ENCODE assay signal across 8 mouse cellular contexts in the genomic region with DNA sequence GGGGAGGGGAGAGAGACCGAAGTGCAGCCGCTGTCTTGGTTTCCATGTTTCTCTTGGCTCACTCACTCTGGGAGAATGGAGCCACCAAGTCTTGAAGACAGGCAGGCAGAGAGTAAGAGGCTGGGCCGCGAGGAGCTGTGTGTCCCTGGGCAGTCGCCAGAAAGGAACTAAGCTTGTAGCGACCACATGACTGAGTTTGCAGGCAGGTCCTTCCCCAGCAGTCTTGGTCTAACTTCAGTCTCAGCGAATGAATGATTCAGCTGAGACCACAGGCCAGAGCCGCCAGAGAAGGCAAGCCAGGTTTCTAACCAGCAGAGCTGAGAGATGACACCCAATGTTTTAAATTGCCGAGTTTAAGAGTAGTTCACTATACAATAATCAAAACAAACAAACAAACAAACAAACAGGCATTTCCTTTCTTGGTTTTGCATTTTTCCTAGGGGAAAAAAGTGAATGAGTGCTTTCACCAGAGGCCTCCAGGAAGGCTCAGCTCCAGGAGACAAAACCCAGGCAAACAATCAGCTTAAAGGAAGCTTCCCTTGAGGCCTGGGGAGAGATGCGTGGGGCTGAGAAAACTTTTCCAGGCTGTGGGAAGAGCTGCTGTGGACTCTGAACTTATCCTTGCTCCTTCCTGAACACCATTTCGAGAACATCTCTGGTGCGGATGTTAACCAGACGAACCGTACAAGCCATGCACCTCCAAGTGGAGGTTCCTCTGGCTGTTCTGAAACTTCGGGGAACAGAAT.
A peak's percentile ranks its signal among the peaks of the same experiment; 100 is the strongest.
DNase-seq lines count a peak whose midpoint lies in the region; ATAC-seq and TF ChIP-seq lines count a peak whose summit lies in the region.

No protein-coding gene starts in this region.

- no peaks in the 10 kb centered on the region for H3K36me3 ChIP-seq in hindbrain, embryonic 14.5 days (replicated peaks; ENCODE audit: control insufficient read depth, insufficient read depth)
- no peaks in the 10 kb centered on the region for H3K36me3 ChIP-seq in hindbrain, embryonic 11.5 days (ENCODE audit: control insufficient read depth, insufficient read depth, low read length)
- H3K36me3 ChIP-seq in embryonic facial prominence, embryonic 13.5 days, result no peaks in the 10 kb centered on the region
- H3K36me3 ChIP-seq in heart, postnatal 0 days (replicated peaks; ENCODE audit: control insufficient read depth, insufficient read depth, low read length), result no peaks in the 10 kb centered on the region
- H3K36me3 ChIP-seq in limb, embryonic 14.5 days (ENCODE audit: control insufficient read depth, insufficient read depth, low read length), result no peaks in the 10 kb centered on the region
- no peaks in the 10 kb centered on the region for H3K36me3 ChIP-seq in stomach, embryonic 15.5 days

- H3K27ac ChIP-seq in hindbrain, embryonic 14.5 days, result 0 out of 2 replicates have a peak overlapping the region, but pooled peaks have one; percentile 6
- no peak overlapping the region for H3K27ac ChIP-seq in hindbrain, embryonic 11.5 days (ENCODE audit: low read depth, low read length)
- H3K27ac ChIP-seq in embryonic facial prominence, embryonic 13.5 days, result peak overlapping the region; percentile 95
- H3K27ac ChIP-seq in heart, postnatal 0 days (ENCODE audit: low read depth), result peak overlapping the region; percentile 95
- H3K27ac ChIP-seq in limb, embryonic 14.5 days (replicated peaks; ENCODE audit: low read depth, low read length), result peak overlapping the region; percentile 92
- peak overlapping the region; percentile 97 for H3K27ac ChIP-seq in stomach, embryonic 15.5 days

- DNase-seq in hindbrain, embryonic 14.5 days (ENCODE audit: low spot score), result no peak
- DNase-seq in hindbrain, embryonic 11.5 days (ENCODE audit: low spot score), result no peak
- peak; percentile 80 for DNase-seq in 416B (ENCODE audit: low read depth)
- DNase-seq in heart, postnatal 0 days (ENCODE audit: low spot score), result peak; percentile 62
- DNase-seq in limb, embryonic 14.5 days (ENCODE audit: low spot score), result peak; percentile 47

- H3K4me1 ChIP-seq in hindbrain, embryonic 14.5 days (replicated peaks; ENCODE audit: control insufficient read depth, insufficient read depth, low read length), result peaks cover 20% of the 10 kb centered on the region
- H3K4me1 ChIP-seq in hindbrain, embryonic 11.5 days (replicated peaks; ENCODE audit: control insufficient read depth, insufficient read depth, low read length), result peaks cover 5% of the 10 kb centered on the region
- peaks cover 51% of the 10 kb centered on the region for H3K4me1 ChIP-seq in embryonic facial prominence, embryonic 13.5 days
- H3K4me1 ChIP-seq in heart, postnatal 0 days (ENCODE audit: control insufficient read depth, insufficient read depth), result peaks cover 31% of the 10 kb centered on the region
- H3K4me1 ChIP-seq in limb, embryonic 14.5 days (ENCODE audit: control insufficient read depth, insufficient read depth, low read length), result peaks cover 35% of the 10 kb centered on the region
- peaks cover 25% of the 10 kb centered on the region for H3K4me1 ChIP-seq in stomach, embryonic 15.5 days

- no peak for TF ChIP-seq CTCF in heart, postnatal 0 days (IDR thresholded peaks at IDR 0.05; ENCODE audit: low read depth)

- no peak for TF ChIP-seq POLR2A in limb, embryonic 14.5 days (IDR thresholded peaks at IDR 0.05; ENCODE audit: borderline replicate concordance, extremely low read depth, insufficient read depth, insufficient read length)

- no peak for TF ChIP-seq EP300 in heart, postnatal 0 days (IDR thresholded peaks at IDR 0.05; ENCODE audit: low read depth)

- no peaks in the 10 kb centered on the region for H3K9me3 ChIP-seq in hindbrain, embryonic 14.5 days (ENCODE audit: control insufficient read depth, low read length)
- no peaks in the 10 kb centered on the region for H3K9me3 ChIP-seq in hindbrain, embryonic 11.5 days (ENCODE audit: control insufficient read depth, low read length)
- no peaks in the 10 kb centered on the region for H3K9me3 ChIP-seq in embryonic facial prominence, embryonic 13.5 days
- no peaks in the 10 kb centered on the region for H3K9me3 ChIP-seq in heart, postnatal 0 days (replicated peaks; ENCODE audit: control insufficient read depth, low read length)
- H3K9me3 ChIP-seq in limb, embryonic 14.5 days (ENCODE audit: control insufficient read depth, low read length), result no peaks in the 10 kb centered on the region
- H3K9me3 ChIP-seq in stomach, embryonic 15.5 days, result no peaks in the 10 kb centered on the region

- H3K4me2 ChIP-seq in hindbrain, embryonic 14.5 days (replicated peaks), result no peak overlapping the region
- H3K4me2 ChIP-seq in hindbrain, embryonic 11.5 days (replicated peaks; ENCODE audit: low read depth, low read length), result no peak overlapping the region
- no peak overlapping the region for H3K4me2 ChIP-seq in embryonic facial prominence, embryonic 13.5 days
- no peak overlapping the region for H3K4me2 ChIP-seq in heart, postnatal 0 days (ENCODE audit: low read depth, low read length)
- H3K4me2 ChIP-seq in limb, embryonic 14.5 days (replicated peaks; ENCODE audit: low read depth, low read length, severe bottlenecking), result peak overlapping the region; percentile 38; the same call in 1 of the 2 replicates
- H3K4me2 ChIP-seq in stomach, embryonic 15.5 days, result no peak overlapping the region

- H3K9ac ChIP-seq in hindbrain, embryonic 14.5 days, result no peak overlapping the region
- no peak overlapping the region for H3K9ac ChIP-seq in hindbrain, embryonic 11.5 days (ENCODE audit: low read depth, low read length)
- no peak overlapping the region for H3K9ac ChIP-seq in embryonic facial prominence, embryonic 13.5 days
- no peak overlapping the region for H3K9ac ChIP-seq in heart, postnatal 0 days (replicated peaks; ENCODE audit: low read depth, low read length)
- H3K9ac ChIP-seq in limb, embryonic 14.5 days (ENCODE audit: low read depth, low read length, severe bottlenecking), result no peak overlapping the region
- H3K9ac ChIP-seq in stomach, embryonic 15.5 days, result no peak overlapping the region

- 70% methylated on average over 15 of the region's 15 CpGs for WGBS in hindbrain, embryonic 14.5 days
- WGBS in hindbrain, embryonic 11.5 days, result 71% methylated on average over 15 of the region's 15 CpGs
- WGBS in embryonic facial prominence, embryonic 13.5 days, result 53% methylated on average over 15 of the region's 15 CpGs
- 55% methylated on average over 15 of the region's 15 CpGs for WGBS in heart, postnatal 0 days
- WGBS in limb, embryonic 14.5 days, result 67% methylated on average over 15 of the region's 15 CpGs
- 66% methylated on average over 15 of the region's 15 CpGs for WGBS in stomach, embryonic 15.5 days

- H3K27me3 ChIP-seq in hindbrain, embryonic 14.5 days (ENCODE audit: control insufficient read depth, insufficient read depth, low read length), result no peaks in the 10 kb centered on the region
- no peaks in the 10 kb centered on the region for H3K27me3 ChIP-seq in hindbrain, embryonic 11.5 days (ENCODE audit: control insufficient read depth, insufficient read depth, low read length)
- H3K27me3 ChIP-seq in embryonic facial prominence, embryonic 13.5 days, result no peaks in the 10 kb centered on the region
- no peaks in the 10 kb centered on the region for H3K27me3 ChIP-seq in heart, postnatal 0 days (ENCODE audit: control insufficient read depth, insufficient read depth, low read length)
- H3K27me3 ChIP-seq in limb, embryonic 14.5 days (ENCODE audit: control insufficient read depth, insufficient read depth, low read length), result no peaks in the 10 kb centered on the region
- no peaks in the 10 kb centered on the region for H3K27me3 ChIP-seq in stomach, embryonic 15.5 days (replicated peaks)

- ATAC-seq in hindbrain, embryonic 14.5 days (ENCODE audit: low FRiP score), result no peak
- ATAC-seq in hindbrain, embryonic 11.5 days (ENCODE audit: low FRiP score), result no peak
- no peak for ATAC-seq in embryonic facial prominence, embryonic 13.5 days (ENCODE audit: insufficient number of reproducible peaks, insufficient read depth, low FRiP score, low TSS enrichment, low read depth)
- ATAC-seq in heart, postnatal 0 days (ENCODE audit: insufficient read depth, low read depth), result no peak
- ATAC-seq in limb, embryonic 14.5 days (ENCODE audit: low FRiP score, low read depth), result no peak
- no peak for ATAC-seq in stomach, embryonic 15.5 days (ENCODE audit: insufficient read depth, low FRiP score, low read depth)
- ATAC-seq in erythroid progenitor cell, adult 5-6 weeks (replicated peaks; ENCODE audit: low FRiP score, poor library complexity, severe bottlenecking), result no peak

- H3K4me3 ChIP-seq in hindbrain, embryonic 14.5 days (replicated peaks; ENCODE audit: low read length), result no peak overlapping the region
- H3K4me3 ChIP-seq in hindbrain, embryonic 11.5 days (ENCODE audit: low read depth, low read length), result no peak overlapping the region
- no peak overlapping the region for H3K4me3 ChIP-seq in embryonic facial prominence, embryonic 13.5 days
- no peak overlapping the region for H3K4me3 ChIP-seq in heart, postnatal 0 days (ENCODE audit: low read depth, low read length)
- no peak overlapping the region for H3K4me3 ChIP-seq in limb, embryonic 14.5 days (replicated peaks; ENCODE audit: low read length)
- H3K4me3 ChIP-seq in stomach, embryonic 15.5 days (replicated peaks), result no peak overlapping the region

Comparison
In these comparisons a context has a peak if more than half of its experiments do, and no peak if none do; other contexts are left out.
1. DNase-seq: peak in 416B (single experiment), heart, postnatal 0 days (single experiment) and limb, embryonic 14.5 days (single experiment); none in hindbrain, embryonic 14.5 days (single experiment) and hindbrain, embryonic 11.5 days (single experiment).